Mouse (Mus musculus): ENCODE results near the gene Cyld. TPM values are rescaled to one million over a fixed set of nuclear protein-coding genes. Genes with fewer than 3 reads are reported as not detected.

Cyld gene
- polyA plus RNA-seq, 1 experiment from 2014 or later, result 15.7 TPM

DNA sequence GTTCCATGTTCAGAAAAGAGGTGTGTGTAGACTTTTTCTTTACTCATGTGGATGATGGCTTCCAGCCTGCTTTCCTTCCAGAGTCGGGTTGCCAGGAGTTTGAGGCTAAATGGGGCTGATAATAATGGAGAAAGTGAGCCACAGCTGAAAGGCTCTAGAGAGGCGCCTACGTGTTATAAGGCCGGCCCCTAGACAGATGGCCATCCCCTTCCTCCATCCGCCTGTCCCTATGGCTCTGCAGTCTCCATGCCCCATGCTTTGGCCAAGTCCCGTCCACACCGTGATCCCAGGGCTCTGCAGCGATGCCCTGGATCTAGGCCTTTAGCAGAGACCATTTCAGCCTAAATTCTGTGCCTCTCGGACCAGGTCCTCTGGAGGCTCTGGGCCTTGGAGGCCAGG lies 96.5 kb downstream of the Cyld start:
- Histone ChIP-seq H3K36me3 (ENCODE audit: control insufficient read depth, insufficient read depth, low read length) (no peaks in the 10 kb centered on the region), H3K4me2 (replicated peaks; ENCODE audit: low read depth, low read length) (no peak overlapping the region), H3K9ac (ENCODE audit: low read depth, low read length) (no peak overlapping the region), H3K9me3 (ENCODE audit: control insufficient read depth, low read length) (no peaks in the 10 kb centered on the region), H3K4me3 (ENCODE audit: low read depth, low read length) (no peak overlapping the region), H3K27ac (ENCODE audit: low read depth, low read length) (no peak overlapping the region), H3K27me3 (ENCODE audit: control insufficient read depth, insufficient read depth, low read length) (no peaks in the 10 kb centered on the region), H3K4me1 (replicated peaks; ENCODE audit: control insufficient read depth, insufficient read depth, low read length) (no peaks in the 10 kb centered on the region)
- 83% methylated on average over 9 of the region's 9 CpGs for WGBS
- ATAC-seq (ENCODE audit: low FRiP score), result peak; percentile 40
- no peak for DNase-seq (ENCODE audit: low spot score)

DNA sequence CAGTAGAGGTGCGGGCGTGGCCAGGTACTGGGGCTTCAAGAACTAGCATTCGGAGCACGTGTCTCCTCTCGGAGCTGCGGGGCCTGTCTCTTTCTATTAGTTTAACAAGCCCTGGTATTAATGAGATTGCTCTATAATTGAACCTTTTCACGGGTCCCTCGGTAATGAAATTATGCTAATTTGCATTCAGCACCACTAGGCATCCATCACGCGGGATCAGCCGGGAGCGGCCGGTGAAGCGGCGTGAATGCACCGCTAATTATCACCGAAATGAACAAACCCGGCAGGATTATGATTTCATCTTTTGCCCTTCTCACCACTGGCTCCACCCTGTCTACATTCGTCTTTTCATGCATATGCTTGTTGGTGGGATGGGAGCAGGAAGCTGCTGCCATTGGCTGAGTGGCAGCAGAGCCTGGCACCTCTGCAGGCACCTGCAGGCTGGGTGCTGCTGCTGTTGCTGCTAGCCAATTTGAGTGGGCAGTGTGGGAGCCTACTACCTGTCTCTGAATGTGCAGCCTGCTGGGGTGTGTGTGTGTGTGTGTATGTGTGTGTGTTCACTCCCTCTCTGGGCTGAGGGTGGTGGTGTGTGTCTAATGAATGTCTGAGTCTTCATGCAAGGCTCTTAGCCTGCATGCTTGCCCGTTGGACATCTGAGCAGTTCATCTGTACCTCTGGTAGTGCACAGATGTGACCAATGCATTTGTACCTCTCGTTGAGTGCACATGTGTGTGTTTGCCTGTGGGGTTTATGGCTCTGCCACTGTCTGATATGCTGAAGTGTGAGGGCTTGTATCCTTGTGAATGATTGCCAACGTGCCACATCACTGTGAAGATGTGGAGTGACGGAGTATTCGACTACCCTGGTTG lies 97.2 kb downstream of the Cyld start:
- no peaks in the 10 kb centered on the region for H3K9me3 ChIP-seq (ENCODE audit: control insufficient read depth, low read length)
- WGBS, result 77% methylated on average over 24 of the region's 24 CpGs
- DNase-seq (ENCODE audit: low spot score) (peak; percentile 34), ATAC-seq (ENCODE audit: low FRiP score) (peak; percentile 60)
- H3K4me3 ChIP-seq (ENCODE audit: low read depth, low read length), result no peak overlapping the region
- no peaks in the 10 kb centered on the region for H3K36me3 ChIP-seq (ENCODE audit: control insufficient read depth, insufficient read depth, low read length)
- no peak overlapping the region for H3K4me2 ChIP-seq (replicated peaks; ENCODE audit: low read depth, low read length)
- no peak overlapping the region; the same call in 1 of the 2 replicates for H3K27ac ChIP-seq (ENCODE audit: low read depth, low read length)
- no peaks in the 10 kb centered on the region for H3K27me3 ChIP-seq (ENCODE audit: control insufficient read depth, insufficient read depth, low read length)
- no peak overlapping the region for H3K9ac ChIP-seq (ENCODE audit: low read depth, low read length)
- no peaks in the 10 kb centered on the region for H3K4me1 ChIP-seq (replicated peaks; ENCODE audit: control insufficient read depth, insufficient read depth, low read length)

DNA sequence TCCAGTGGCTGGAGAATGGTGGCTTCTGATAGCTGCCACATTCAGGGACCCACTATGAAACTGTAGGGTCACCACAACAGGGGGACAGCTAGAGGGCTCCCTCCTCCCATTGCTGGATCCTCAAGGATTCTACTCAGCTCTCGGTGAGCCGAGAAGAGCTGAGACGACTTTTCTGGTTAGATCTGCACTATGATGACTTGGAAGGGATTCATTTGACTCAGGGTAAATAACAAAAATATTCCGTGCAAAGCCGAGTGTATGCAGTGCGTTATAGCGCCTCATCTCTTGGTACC lies 97.7 kb downstream of the Cyld start:
- ATAC-seq (ENCODE audit: low FRiP score) (no peak), DNase-seq (ENCODE audit: low spot score) (no peak)
- H3K9me3 ChIP-seq (ENCODE audit: control insufficient read depth, low read length), result no peaks in the 10 kb centered on the region
- no peaks in the 10 kb centered on the region for H3K27me3 ChIP-seq (ENCODE audit: control insufficient read depth, insufficient read depth, low read length)
- H3K4me3 ChIP-seq (ENCODE audit: low read depth, low read length), result no peak overlapping the region
- no peak overlapping the region for H3K4me2 ChIP-seq (replicated peaks; ENCODE audit: low read depth, low read length)
- H3K36me3 ChIP-seq (ENCODE audit: control insufficient read depth, insufficient read depth, low read length), result no peaks in the 10 kb centered on the region
- 81% methylated on average over 7 of the region's 7 CpGs for whole genome bisulfite sequencing
- H3K4me1 ChIP-seq (replicated peaks; ENCODE audit: control insufficient read depth, insufficient read depth, low read length), result no peaks in the 10 kb centered on the region
- no peak overlapping the region for H3K27ac ChIP-seq (ENCODE audit: low read depth, low read length)
- H3K9ac ChIP-seq (ENCODE audit: low read depth, low read length), result no peak overlapping the region

- Histone ChIP-seq H3K36me3 (ENCODE audit: control insufficient read depth, insufficient read depth, low read length) (no peaks in the 10 kb centered on the region), H3K27ac (ENCODE audit: low read depth, low read length) (no peak overlapping the region), H3K4me1 (replicated peaks; ENCODE audit: control insufficient read depth, insufficient read depth, low read length) (no peaks in the 10 kb centered on the region), H3K4me2 (replicated peaks; ENCODE audit: low read depth, low read length) (no peak overlapping the region), H3K27me3 (ENCODE audit: control insufficient read depth, insufficient read depth, low read length) (no peaks in the 10 kb centered on the region), H3K9me3 (ENCODE audit: control insufficient read depth, low read length) (no peaks in the 10 kb centered on the region), H3K4me3 (ENCODE audit: low read depth, low read length) (no peak overlapping the region), H3K9ac (ENCODE audit: low read depth, low read length) (no peak overlapping the region)
- ATAC-seq (ENCODE audit: low FRiP score) (no peak), DNase-seq (ENCODE audit: low spot score) (no peak)
- 83% methylated on average over 5 of the region's 5 CpGs for WGBS
These were observed 99.1 kb downstream of the Cyld start for GRCm38 (mm10) chr8:88795896-88796295.

- Histone ChIP-seq H3K4me1 (replicated peaks; ENCODE audit: control insufficient read depth, insufficient read depth, low read length) (no peaks in the 10 kb centered on the region), H3K4me3 (ENCODE audit: low read depth, low read length) (no peak overlapping the region), H3K9ac (ENCODE audit: low read depth, low read length) (no peak overlapping the region), H3K9me3 (ENCODE audit: control insufficient read depth, low read length) (no peaks in the 10 kb centered on the region), H3K27me3 (ENCODE audit: control insufficient read depth, insufficient read depth, low read length) (no peaks in the 10 kb centered on the region), H3K27ac (ENCODE audit: low read depth, low read length) (no peak overlapping the region), H3K4me2 (replicated peaks; ENCODE audit: low read depth, low read length) (no peak overlapping the region), H3K36me3 (ENCODE audit: control insufficient read depth, insufficient read depth, low read length) (no peaks in the 10 kb centered on the region)
- DNase-seq (ENCODE audit: low spot score) (no peak), ATAC-seq (ENCODE audit: low FRiP score) (no peak)
- WGBS, result 92% methylated on average over 9 of the region's 9 CpGs
These were observed 99.8 kb downstream of the Cyld start for GRCm38 (mm10) chr8:88796651-88797050.

Other genes starting within 250 kb of the Cyld start
- gene Nkd1, start 175.7 kb upstream of the Cyld start, polyA plus RNA-seq (2014; fragmentation: Nextera tagmentation; extraction: Ambion mirVana), result 83.1 and 89.8 TPM in 2 replicates
- gene Snx20, start 60.9 kb upstream of the Cyld start, polyA plus RNA-seq (2014; fragmentation: Nextera tagmentation; extraction: Ambion mirVana), result 1.4 and 2.1 TPM in 2 replicates
- gene Nod2, start 49.7 kb upstream of the Cyld start, polyA plus RNA-seq (2014; fragmentation: Nextera tagmentation; extraction: Ambion mirVana), result 0.13 and 0.14 TPM in 2 replicates

Measured in hindbrain, embryonic 11.5 days (tissue).